Mouse (Mus musculus) neural tube, embryonic 15.5 days (tissue): ENCODE data around the gene Gsto1. TPM values are rescaled to one million over a fixed set of nuclear protein-coding genes. Genes with fewer than 3 reads are reported as not detected.

Experiments
- ATAC-seq: fragments of 200-750 bp; cut with Nextera tagmentation; 2 replicates; pipeline ENCODE4 v1.8.0; 2017; ENCODE audit warnings: mild to moderate bottlenecking, moderate TSS enrichment, moderate library complexity; ENCODE audit not compliant: low FRiP score
- H3K27ac ChIP-seq: fragments of 300-500 bp; sonication (generic); replicated peaks from 2 replicates; pipeline ENCODE4 v1.5.1; 2015; ENCODE audit warnings: mild to moderate bottlenecking, inconsistent platforms
- H3K27me3 ChIP-seq: fragments of 300-500 bp; sonication (generic); replicated peaks from 2 replicates; pipeline ENCODE4 v1.6.1; 2015; ENCODE audit warnings: inconsistent platforms
- H3K36me3 ChIP-seq: fragments of 300-500 bp; sonication (generic); 2 replicates; pipeline ENCODE4 v1.6.1; 2015; ENCODE audit warnings: inconsistent platforms
- H3K4me1 ChIP-seq: fragments of 300-500 bp; sonication (generic); 2 replicates; pipeline ENCODE4 v1.6.1; 2015; ENCODE audit warnings: inconsistent platforms
- H3K4me2 ChIP-seq: fragments of 300-500 bp; sonication (generic); 2 replicates; pipeline ENCODE4 v1.6.1; 2015; ENCODE audit warnings: inconsistent platforms, mild to moderate bottlenecking, moderate library complexity
- H3K4me3 ChIP-seq: fragments of 300-500 bp; sonication (generic); replicated peaks from 2 replicates; pipeline ENCODE4 v1.5.1; 2015; ENCODE audit warnings: mild to moderate bottlenecking, inconsistent platforms
- H3K9ac ChIP-seq: fragments of 300-500 bp; sonication (generic); replicated peaks from 2 replicates; pipeline ENCODE4 v1.6.1; 2015; ENCODE audit warnings: mild to moderate bottlenecking, inconsistent platforms
- H3K9me3 ChIP-seq: fragments of 300-500 bp; sonication (generic); replicated peaks from 2 replicates; pipeline ENCODE4 v1.6.1; 2016; ENCODE audit warnings: inconsistent platforms
- WGBS: fragments of 180-500 bp; shearing (Covaris S2); methylation state at CpG from one replicate; pipeline ENCODE4 v1.1.7; 2015; ENCODE audit warnings: mixed read lengths; 5-methylcytosine and 5-hydroxymethylcytosine counted together
- polyA plus RNA-seq: library from polyadenylated mRNA; unstranded; fragments of >200 nt; fragmentation: Nextera tagmentation; extraction: Ambion mirVana; gene quantifications from 2 replicates; pipeline ENCODE4 v1.2.1, GENCODE M21; 2015

The Gsto1 gene
- polyA plus RNA-seq, 1 experiment from 2014 or later = 156 TPM

DNA sequence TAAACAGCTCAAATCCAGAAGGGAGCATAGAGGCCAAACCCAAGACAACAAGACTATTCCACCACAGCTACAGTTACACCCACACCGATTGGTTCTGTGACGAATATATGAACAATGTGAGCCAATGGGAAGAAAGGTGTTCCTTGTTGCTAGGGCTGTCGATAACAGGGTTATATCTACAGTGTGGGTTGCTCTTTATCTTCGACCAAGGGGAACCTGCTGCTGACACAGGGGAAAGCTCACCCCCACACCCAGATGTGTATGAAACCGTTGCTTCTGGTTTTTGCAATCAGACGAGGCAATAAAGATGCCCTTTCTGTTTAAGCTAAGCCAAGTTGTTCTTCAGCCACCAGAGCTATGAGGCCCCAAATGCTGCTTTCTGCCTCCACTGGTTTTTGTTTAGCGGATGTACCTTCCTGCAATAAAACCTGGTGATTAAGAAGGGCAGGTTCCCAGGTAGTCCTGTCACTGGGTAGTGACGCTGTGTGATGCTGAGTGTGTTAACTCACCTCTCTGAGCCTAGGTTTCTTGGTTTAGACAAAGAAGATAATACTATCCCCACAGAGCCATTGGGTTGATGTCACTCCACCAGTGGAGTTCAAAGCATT lies 43.8 kb downstream of the Gsto1 start:
- Histone ChIP-seq H3K9me3 (no peaks in the 10 kb centered on the region), H3K36me3 (no peaks in the 10 kb centered on the region; the same call in 1 of the 2 replicates), H3K9ac (no peak overlapping the region), H3K4me1 (peaks cover 12% of the 10 kb centered on the region; the same call in 1 of the 2 replicates), H3K4me3 (no peak overlapping the region), H3K27ac (no peak overlapping the region), H3K27me3 (no peaks in the 10 kb centered on the region), H3K4me2 (no peak overlapping the region)
- ATAC-seq = no peak
- WGBS = 91% methylated on average over 8 of the region's 8 CpGs

GRCm38 (mm10) chr19:47900012-47900411 lies 45.2 kb downstream of the Gsto1 start:
- Histone ChIP-seq H3K4me1 (peaks cover 18% of the 10 kb centered on the region; the same call in 1 of the 2 replicates), H3K9ac (no peak overlapping the region), H3K36me3 (no peaks in the 10 kb centered on the region; the same call in 1 of the 2 replicates), H3K27me3 (no peaks in the 10 kb centered on the region), H3K4me2 (no peak overlapping the region), H3K9me3 (no peaks in the 10 kb centered on the region), H3K27ac (no peak overlapping the region), H3K4me3 (no peak overlapping the region)
- no peak for ATAC-seq
- WGBS = 68% methylated on average over 6 of the region's 6 CpGs

DNA sequence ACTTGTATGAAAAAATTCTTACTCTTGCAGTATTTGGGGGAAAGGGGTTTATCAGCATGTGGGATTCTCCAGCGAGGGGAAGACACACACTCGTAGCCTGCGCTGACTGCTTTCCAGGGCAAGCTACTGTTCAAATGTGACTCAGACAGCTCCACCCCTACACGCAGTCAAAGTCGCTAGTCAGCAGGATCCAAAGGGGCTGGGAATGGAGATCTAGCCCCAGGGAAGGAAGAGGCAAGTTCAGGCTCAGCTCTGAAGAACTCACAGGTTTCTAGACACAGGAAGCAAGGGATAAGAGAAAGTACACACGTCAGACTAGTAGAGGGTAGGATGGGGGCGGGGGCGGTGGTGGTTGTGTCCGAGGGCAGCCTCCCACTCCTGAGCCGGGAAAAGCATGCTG lies 45.8 kb downstream of the Gsto1 start:
- no peaks in the 10 kb centered on the region for H3K27me3 ChIP-seq
- H3K4me2 ChIP-seq = no peak overlapping the region
- no peak overlapping the region for H3K27ac ChIP-seq
- WGBS = 86% methylated on average over 10 of the region's 10 CpGs
- no peak overlapping the region for H3K9ac ChIP-seq
- no peak overlapping the region for H3K4me3 ChIP-seq
- no peaks in the 10 kb centered on the region for H3K9me3 ChIP-seq
- H3K36me3 ChIP-seq = no peaks in the 10 kb centered on the region; the same call in 1 of the 2 replicates
- no peak for ATAC-seq
- H3K4me1 ChIP-seq = peaks cover 24% of the 10 kb centered on the region; the same call in 1 of the 2 replicates

DNA sequence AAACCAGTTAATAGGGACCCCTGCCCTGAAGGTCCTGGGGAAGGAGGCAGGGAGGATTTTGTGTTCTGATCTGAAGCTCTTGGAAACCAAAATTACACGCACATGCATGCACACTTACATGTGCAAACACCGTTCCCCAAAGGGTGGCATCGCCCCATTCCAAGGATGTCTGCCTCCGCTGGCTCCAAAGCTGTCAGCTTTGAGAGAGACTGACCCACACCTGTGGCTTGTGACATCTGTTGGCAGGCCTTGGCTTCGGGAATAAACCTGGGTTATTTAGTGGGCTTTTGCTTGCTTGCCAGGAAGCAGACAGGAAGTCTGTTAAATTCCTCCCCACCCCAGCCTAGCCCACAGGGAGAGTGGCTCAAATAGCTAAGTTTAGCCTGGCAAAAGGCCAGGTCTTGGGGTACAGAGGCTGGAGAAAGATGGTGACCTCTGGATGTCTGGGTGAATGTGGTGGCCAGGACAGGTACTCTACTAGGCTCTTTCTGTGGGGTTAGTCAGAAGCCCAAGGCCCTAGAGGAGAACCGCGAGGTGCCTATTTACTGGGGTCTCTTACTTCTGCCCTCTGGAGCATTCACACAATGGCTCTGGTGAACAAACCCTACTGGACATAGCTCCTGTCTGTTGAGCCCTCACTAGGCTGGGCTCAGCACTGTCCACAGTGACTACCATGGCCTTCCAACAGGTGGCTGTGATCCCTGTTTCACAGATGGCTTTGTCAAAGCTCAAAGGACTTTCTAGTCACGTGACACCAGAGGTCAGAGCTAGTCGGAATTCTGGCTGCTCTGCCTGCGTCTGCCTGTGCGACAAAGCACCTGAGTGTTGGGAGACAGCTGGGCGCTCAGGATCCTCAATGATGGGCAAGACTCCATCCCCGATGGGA lies 47.8 kb downstream of the Gsto1 start:
- Histone ChIP-seq H3K4me2 (no peak overlapping the region), H3K27ac (no peak overlapping the region), H3K9me3 (no peaks in the 10 kb centered on the region), H3K36me3 (no peaks in the 10 kb centered on the region), H3K4me3 (no peak overlapping the region), H3K27me3 (no peaks in the 10 kb centered on the region), H3K4me1 (peaks cover 24% of the 10 kb centered on the region; the same call in 1 of the 2 replicates), H3K9ac (no peak overlapping the region)
- no peak for ATAC-seq
- 71% methylated on average over 13 of the region's 13 CpGs for WGBS

DNA sequence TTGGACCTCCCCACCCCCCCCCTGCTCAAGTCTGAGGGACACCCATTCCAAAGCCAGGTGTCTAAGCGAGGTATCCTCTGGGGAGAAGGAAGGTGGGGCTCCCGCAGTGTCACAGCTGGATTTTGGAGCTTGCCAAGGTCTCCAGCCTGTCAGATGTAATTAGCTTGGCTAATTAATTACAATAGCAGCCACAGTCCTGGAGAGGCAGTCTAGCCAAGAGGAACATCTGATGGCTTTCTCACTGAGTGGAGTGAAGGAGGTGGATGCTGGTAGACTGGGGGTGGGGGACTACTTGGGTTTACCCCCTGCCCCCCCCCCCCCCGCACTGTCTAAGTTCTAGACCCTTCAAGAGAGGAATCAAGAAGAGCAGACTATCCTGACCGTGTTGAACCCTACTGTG lies 48.9 kb downstream of the Gsto1 start:
- H3K4me3 ChIP-seq = no peak overlapping the region
- H3K9me3 ChIP-seq = no peaks in the 10 kb centered on the region
- no peak overlapping the region for H3K9ac ChIP-seq
- H3K36me3 ChIP-seq = no peaks in the 10 kb centered on the region
- no peak for ATAC-seq
- no peak overlapping the region for H3K4me2 ChIP-seq
- 63% methylated on average over 4 of the region's 4 CpGs for WGBS
- no peak overlapping the region for H3K27ac ChIP-seq
- H3K4me1 ChIP-seq = peaks cover 29% of the 10 kb centered on the region
- H3K27me3 ChIP-seq = no peaks in the 10 kb centered on the region

- no peak for ATAC-seq
- 86% methylated on average over 4 of the region's 4 CpGs for WGBS
- no peak overlapping the region for H3K27ac ChIP-seq
- peaks cover 41% of the 10 kb centered on the region for H3K4me1 ChIP-seq
- no peaks in the 10 kb centered on the region for H3K27me3 ChIP-seq
- H3K9me3 ChIP-seq = no peaks in the 10 kb centered on the region
- H3K9ac ChIP-seq = no peak overlapping the region
- H3K36me3 ChIP-seq = no peaks in the 10 kb centered on the region
- no peak overlapping the region for H3K4me2 ChIP-seq
- no peak overlapping the region for H3K4me3 ChIP-seq
Observed at GRCm38 (mm10) chr19:47905081-47905480, 50.3 kb downstream of the Gsto1 start.

DNA sequence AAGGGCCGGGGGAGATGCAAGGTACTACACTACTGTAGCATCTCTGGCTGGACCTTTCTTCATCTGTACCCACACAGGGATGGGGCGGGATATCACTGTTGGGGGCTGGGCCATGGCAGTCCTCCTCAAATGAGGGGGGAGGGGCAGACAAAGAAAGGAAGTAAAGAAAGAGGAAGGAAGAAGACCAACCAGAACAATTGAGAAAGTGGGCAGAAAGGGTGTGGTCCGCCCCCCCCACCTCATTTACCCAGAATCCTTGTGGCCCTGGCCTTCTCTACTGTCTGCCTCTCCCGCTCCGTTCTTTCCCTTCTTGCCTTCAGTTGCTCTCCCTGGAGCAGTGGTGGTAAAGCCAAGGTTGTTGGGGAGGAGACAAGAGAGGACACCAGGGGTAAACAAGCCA lies 50.8 kb downstream of the Gsto1 start:
- no peak overlapping the region for H3K4me3 ChIP-seq
- H3K36me3 ChIP-seq = no peaks in the 10 kb centered on the region
- no peak overlapping the region for H3K9ac ChIP-seq
- no peaks in the 10 kb centered on the region for H3K27me3 ChIP-seq
- ATAC-seq = no peak
- H3K4me1 ChIP-seq = peaks cover 46% of the 10 kb centered on the region
- H3K9me3 ChIP-seq = no peaks in the 10 kb centered on the region
- H3K4me2 ChIP-seq = no peak overlapping the region
- H3K27ac ChIP-seq = no peak overlapping the region
- WGBS = 89% methylated on average over 5 of the region's 5 CpGs

DNA sequence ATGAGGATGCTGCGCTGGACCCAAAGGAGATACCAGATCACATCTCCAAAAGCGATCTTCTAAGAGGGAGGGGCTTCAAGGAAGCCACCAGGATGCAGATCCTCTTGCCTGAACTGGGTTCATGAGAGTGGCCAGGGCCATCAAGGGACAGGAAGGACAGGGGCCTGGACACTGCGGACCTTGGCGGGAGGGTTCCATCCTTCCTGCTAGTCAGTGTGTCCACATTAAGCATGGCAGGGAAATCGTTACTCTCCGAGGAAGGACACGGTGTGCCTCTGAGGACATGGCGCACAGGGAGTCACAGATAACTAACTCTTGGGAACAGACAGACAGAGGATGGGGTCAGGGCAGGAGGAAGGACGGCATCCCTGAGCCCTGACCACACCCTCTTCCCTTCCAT lies 52.8 kb downstream of the Gsto1 start:
- H3K36me3 ChIP-seq = no peaks in the 10 kb centered on the region
- no peak overlapping the region for H3K9ac ChIP-seq
- no peaks in the 10 kb centered on the region for H3K9me3 ChIP-seq
- H3K4me2 ChIP-seq = no peak overlapping the region
- peaks cover 37% of the 10 kb centered on the region for H3K4me1 ChIP-seq
- no peak overlapping the region for H3K4me3 ChIP-seq
- 93% methylated on average over 9 of the region's 9 CpGs for WGBS
- H3K27ac ChIP-seq = no peak overlapping the region
- ATAC-seq = no peak
- no peaks in the 10 kb centered on the region for H3K27me3 ChIP-seq

DNA sequence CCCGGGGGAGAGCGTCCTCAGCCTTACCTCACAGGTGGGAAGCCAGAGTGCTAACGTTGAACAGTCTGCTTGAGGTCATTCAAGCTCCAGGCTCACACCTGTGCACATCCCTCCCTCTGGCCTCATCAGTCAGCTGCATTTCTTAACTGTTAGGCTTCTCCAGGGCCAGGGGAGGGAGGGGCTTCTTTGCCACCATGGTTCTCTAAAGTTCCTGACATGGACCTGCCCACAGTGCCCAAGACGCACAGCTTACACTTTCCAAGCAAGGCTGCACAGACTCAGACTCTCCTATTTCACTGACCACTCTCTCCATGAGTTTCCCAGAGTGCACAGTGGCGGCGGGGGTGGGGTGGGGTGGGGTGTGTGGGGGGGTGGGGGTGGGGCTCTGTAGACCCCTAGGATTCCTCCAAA lies 54.2 kb downstream of the Gsto1 start:
- H3K27me3 ChIP-seq = no peaks in the 10 kb centered on the region
- H3K9ac ChIP-seq = no peak overlapping the region
- no peak overlapping the region for H3K4me3 ChIP-seq
- H3K27ac ChIP-seq = peak overlapping the region; percentile 82
- H3K4me2 ChIP-seq = peak overlapping the region; percentile 54
- 28% methylated on average over 6 of the region's 6 CpGs for WGBS
- H3K9me3 ChIP-seq = no peaks in the 10 kb centered on the region
- ATAC-seq = peak; percentile 36; the same call in 1 of the 2 replicates
- no peaks in the 10 kb centered on the region for H3K36me3 ChIP-seq
- H3K4me1 ChIP-seq = peaks cover 31% of the 10 kb centered on the region

DNA sequence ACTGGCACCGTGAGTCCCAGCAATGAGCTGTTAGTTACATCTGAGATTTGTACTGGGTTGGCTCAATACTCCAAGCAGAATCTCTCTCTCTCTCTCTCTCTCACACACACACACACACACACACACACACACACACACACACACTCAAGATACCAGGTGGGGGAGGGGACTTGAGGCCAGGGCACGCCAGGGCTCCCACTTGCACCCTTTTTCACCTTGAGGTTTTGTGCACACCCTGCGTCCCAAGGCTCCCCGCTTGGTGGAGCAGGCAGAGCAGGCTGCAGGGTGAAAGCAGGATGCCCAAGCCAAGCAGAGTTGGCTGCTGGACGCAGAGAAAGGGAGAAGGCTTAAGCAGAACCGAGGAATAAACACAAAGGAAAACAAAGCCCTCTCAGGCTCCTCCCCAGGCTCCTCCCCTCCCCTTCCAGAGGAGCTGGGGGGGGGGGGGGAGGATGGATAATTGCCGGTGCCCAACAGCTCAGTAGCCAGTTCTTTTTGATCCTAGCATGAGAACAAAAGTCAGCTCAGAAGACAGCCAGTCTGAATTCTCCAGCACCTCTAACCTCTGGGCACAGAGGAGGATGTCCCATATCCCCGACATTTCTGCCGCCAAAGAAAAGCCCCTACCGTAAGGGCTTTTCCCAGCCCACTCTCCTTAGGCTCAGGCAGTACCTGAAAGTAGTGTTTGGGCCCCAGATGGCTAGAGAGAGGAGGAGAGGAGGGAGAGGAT lies 54.8 kb downstream of the Gsto1 start:
- no peaks in the 10 kb centered on the region for H3K27me3 ChIP-seq

GRCm38 (mm10) chr19:47910117-47910618 lies 55.4 kb downstream of the Gsto1 start:
- H3K27me3 ChIP-seq = no peaks in the 10 kb centered on the region
- peaks cover 26% of the 10 kb centered on the region for H3K4me1 ChIP-seq
- no peaks in the 10 kb centered on the region for H3K36me3 ChIP-seq
- H3K4me2 ChIP-seq = peak overlapping the region; percentile 54
- peak overlapping the region; percentile 42; the same call in 1 of the 2 replicates for H3K9ac ChIP-seq
- 64% methylated on average over 3 of the region's 4 CpGs for WGBS
- peak overlapping the region; percentile 82 for H3K27ac ChIP-seq
- H3K4me3 ChIP-seq = peak overlapping the region; percentile 27
- H3K9me3 ChIP-seq = no peaks in the 10 kb centered on the region
- ATAC-seq = no peak

More for the DNA sequence above, 54.8 kb downstream of the Gsto1 start:
- Histone ChIP-seq H3K4me2 (peak overlapping the region; percentile 54), H3K9me3 (no peaks in the 10 kb centered on the region), H3K4me1 (peaks cover 31% of the 10 kb centered on the region), H3K36me3 (no peaks in the 10 kb centered on the region), H3K27ac (peak overlapping the region; percentile 82), H3K4me3 (peak overlapping the region; percentile 27), H3K9ac (peak overlapping the region; percentile 42)
- WGBS = 3% methylated on average over 10 of the region's 10 CpGs
- ATAC-seq = peak; percentile 87
